Mouse (Mus musculus): Measurements from ENCODE around the gene Usp22.

DNA sequence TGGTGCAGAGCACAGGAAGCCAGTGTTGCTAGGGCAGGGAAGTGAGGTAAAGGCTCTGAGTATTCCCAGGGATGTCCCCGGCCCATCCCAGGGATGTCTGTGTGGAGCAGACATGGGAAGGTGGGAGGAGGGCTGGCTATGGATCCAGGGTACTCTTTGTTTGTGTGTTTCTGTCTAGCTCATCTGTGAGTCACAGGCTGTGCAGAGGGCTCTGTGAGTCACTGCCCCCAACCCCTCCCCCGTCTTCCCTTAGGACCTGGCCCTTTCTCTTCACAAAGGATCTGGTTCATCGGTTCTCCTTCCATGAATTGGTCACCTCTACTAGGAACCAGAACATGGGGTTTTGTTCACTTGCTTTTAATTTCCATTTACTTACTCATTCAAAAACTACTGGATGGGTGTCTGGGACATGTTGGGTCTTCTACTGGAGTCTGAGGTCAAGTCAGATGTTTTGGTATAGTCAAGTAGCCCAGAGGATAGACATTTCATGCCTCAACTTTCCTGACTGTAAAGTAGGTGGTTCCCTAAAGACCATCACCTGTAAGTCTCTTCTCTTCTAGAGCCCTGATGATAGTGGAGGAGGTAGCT, 54.8 kb downstream of the Usp22 start:
- TF ChIP-seq POLR2A (IDR thresholded peaks at IDR 0.05; ENCODE audit: insufficient read depth, low read depth, low read length) (no peak), CTCF (IDR thresholded peaks at IDR 0.05; ENCODE audit: insufficient read depth, low read depth, low read length) (no peak)

Measured in olfactory bulb, adult 2 months (tissue).